Mouse (Mus musculus) hematopoietic stem cell, adult 5-6 weeks (primary cell): ENCODE data around the gene Glmn. TPM values are rescaled to one million over a fixed set of nuclear protein-coding genes. Genes with fewer than 3 reads are reported as not detected.

Source experiments
- ATAC-seq, 2 experiments: fragments of 125-278 bp in 1 of 2; replicated peaks in 1 of 2; 2 replicates each; pipeline ENCODE4 v1.8.0; 2016 to 2017; ENCODE audit warnings: inconsistent platforms in 2 of 2, mild to moderate bottlenecking in 2 of 2, moderate number of reproducible peaks in 2 of 2, low read depth in 1 of 2, moderate TSS enrichment in 1 of 2; ENCODE audit not compliant: low FRiP score in 2 of 2, poor library complexity in 2 of 2, severe bottlenecking in 2 of 2, insufficient read depth in 1 of 2, low TSS enrichment in 1 of 2
- total RNA-seq: library from RNA; stranded (forward); fragments of 172-1452, 232-1000 nt; gene quantifications from 2 replicates; pipeline ENCODE4 v1.2.3, GENCODE M21; 2017

Glmn gene
- total RNA-seq, 1 experiment from 2014 or later = 17.4 TPM

- no peak for ATAC-seq
These were observed 68.8 kb downstream of the Glmn start for GRCm38 (mm10) chr5:107528856-107529255.

DNA sequence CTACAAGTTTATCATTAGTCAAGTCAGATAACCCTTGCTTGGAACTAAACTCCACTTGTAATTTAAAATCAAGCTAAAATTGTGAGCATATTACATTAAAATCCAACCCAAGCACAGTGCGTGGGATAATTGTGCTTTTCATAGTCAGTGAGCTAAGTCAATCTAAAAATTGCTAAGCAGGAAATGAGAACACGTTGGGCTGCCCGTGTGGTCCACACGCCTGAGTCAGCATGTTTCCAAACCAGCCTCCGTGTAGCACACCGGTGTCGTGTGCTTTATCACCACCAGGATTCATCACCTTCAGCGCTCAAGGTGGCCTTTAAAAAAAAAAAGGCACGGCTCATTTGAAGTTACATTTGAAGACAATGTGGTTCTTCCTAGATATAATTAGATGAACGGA, 73.4 kb downstream of the Glmn start:
- ATAC-seq = peak; percentile 85 to 93

GRCm38 (mm10) chr5:107521897-107522296, 75.8 kb downstream of the Glmn start:
- peak; percentile 57 to 69; a peak in 3 of 4 replicates for ATAC-seq

DNA sequence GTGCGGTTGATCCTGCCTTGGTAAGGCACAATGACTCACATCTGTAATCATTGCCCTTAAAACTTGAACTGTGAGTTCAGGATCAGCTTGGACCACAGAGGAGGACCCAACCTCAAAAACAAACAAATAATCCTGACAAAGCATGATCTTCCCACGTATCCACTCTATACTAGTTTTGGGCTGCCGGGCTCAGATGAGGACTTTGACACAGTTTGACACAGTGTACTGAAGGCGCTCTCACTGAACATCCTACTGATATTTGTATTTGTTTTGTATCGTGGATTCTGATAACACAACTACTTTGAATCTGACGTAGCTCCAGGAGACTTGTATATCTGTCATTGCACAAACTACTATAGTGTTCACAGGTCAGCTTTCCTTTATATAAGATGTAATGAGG, 76.3 kb downstream of the Glmn start:
- ATAC-seq = no peak

DNA sequence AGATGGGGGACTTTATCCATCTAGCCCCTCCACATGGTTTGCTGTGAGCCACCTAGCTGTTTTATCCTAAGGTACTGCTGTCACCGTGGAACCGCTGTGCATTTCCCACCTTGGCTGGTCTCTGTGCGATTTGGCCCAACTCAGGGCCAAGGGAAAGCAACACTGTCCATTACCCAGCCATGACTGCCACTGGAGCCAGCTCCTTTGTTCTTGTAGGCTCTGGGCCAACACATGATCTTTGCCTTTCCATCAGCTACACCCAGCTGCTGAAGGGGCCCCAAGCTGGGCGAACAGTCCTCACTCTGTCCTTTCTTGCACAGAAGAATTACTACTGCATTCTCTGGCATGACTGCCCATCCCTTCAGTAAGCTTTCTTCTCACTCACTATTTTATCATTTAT, 79.1 kb downstream of the Glmn start:
- ATAC-seq = no peak

DNA sequence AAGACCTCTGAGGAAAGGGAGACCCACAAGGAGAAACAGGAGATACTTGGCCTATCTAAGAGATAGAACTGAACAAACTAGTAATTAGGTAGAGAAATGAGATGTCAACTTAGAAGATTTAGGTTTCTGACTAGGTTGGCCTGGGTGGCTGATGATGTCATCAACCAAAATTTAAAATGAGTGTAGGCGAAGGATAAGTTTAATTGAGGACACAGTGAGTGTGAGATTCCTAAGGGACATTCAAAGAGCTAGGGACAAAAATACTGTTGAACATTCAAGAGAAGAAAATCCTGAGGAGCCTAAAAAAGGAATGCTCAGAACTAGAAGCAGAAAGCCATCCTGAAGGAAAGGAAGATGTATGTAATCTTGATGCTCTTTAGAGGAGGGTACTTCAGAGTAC, 81.6 kb downstream of the Glmn start:
- no peak for ATAC-seq

DNA sequence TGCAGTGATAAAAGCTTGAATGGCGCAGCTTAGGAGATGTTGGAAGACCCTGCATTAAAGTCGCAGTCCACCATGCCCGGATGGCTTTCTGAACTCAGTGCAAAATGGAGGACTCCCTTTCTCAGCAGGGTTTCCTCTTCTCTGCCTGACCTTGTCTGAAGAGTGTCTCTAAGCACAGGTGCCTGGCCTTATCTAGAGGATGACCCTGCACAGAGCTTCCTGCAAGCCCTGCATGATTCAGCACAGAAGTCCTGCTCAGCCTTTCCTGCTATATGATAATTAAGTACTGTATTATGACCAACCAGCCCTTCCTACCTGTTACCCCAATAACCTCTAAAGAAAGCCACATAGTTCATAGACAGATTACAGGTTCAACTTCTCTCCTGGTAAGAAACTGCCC, 82.2 kb downstream of the Glmn start:
- ATAC-seq = no peak

DNA sequence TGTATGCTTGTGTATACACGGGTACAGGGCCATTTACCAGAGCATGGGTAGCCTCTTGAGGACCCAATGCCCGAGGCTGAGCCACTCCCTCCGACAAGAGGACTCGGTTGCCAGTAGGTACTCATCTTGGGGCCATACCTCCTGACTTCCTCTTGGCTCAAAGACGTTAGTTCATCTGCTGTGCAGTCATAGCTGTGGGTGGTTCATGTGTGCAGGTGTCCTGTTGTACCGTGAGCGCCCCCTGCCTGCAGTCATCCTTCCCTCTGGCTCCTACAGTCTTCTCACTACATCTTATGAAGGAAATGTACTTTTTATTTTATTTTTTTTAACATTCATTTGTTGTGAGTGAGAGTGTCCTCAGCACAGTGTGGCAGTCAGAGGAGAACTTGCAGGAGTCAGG, 84.1 kb downstream of the Glmn start:
- ATAC-seq = peak; percentile 92 to 94

GRCm38 (mm10) chr5:107511326-107511725, 86.4 kb downstream of the Glmn start:
- no peak for ATAC-seq

- no peak for ATAC-seq
These were observed 87.2 kb downstream of the Glmn start for GRCm38 (mm10) chr5:107510503-107510902.

DNA sequence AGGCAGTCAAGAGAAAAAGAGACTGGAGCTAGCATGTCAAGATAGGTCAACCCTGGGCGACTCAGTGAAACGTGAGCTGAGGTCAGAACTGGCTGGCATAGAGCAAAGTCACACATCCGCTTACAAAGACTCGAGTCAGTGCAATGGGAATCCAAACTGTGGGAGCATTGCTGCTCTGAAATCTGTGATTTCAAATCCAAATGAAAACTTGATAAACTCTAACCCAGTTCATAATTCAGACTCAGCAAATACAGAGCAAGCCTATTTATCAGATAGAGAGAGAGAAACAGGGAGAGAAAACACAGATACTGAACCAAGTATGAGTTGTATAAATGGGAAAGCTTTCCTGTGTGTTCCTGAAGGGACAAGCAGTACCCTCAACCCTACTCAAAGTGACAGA, 90.4 kb downstream of the Glmn start, which contains the start of gene Gm42669:
Gm42669 (plus strand) TSS at position 301 of the 400 bp plus-strand sequence.
- no peak for ATAC-seq

GRCm38 (mm10) chr5:107500741-107501140, 96.9 kb downstream of the Glmn start:
- ATAC-seq = no peak

DNA sequence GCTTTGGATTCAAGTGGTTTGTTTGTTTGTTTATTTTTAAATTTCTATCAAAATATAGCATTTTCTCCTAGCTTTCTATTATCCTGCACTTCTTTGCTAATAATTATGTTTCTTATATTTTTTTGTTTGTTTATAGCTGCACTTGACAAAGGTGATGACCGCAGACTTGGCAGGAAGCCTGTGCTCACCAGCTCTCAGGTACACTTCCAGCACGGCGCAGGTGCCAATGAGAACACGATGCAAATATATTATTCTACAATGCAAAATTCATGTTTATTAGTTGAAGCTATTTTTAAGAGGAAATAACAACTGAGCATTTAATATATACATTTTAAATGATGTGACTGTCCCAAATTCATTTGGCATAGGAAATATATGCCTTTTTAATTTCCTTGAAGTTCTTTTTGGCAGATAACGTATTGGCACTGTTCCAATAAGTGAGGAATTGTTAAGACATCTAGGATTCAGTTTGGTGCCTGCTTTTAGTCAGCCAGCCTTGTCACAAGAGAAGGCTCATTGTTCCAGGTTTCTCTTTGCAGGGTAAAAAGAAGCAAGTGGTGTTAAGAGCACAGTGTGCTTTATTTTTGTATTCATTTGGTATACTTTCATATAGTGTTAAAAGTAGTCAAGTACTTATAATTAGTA, 97.7 kb downstream of the Glmn start:
- no peak for ATAC-seq

Other genes starting within 250 kb of the Glmn start
- not detected in 2 replicates for gene Ephx4, start 195.2 kb downstream of the Glmn start, total RNA-seq
- gene Lpcat2b, start 166.3 kb downstream of the Glmn start, total RNA-seq = not detected in 2 replicates
- gene Btbd8, start 159.9 kb downstream of the Glmn start, total RNA-seq = 14.2 and 20.2 TPM in 2 replicates
- gene Gm42669, start 90.3 kb downstream of the Glmn start, total RNA-seq = 1.9 TPM in 1 of 2 replicates, not detected in the other
- not detected in 2 replicates for gene 1700028K03Rik, start 63.2 kb downstream of the Glmn start, total RNA-seq
- 45.7 and 58.5 TPM in 2 replicates for gene Rpap2, start 515 bp downstream of the Glmn start, total RNA-seq
- 16.5 and 30.3 TPM in 2 replicates for gene Gfi1, start 128.1 kb upstream of the Glmn start, total RNA-seq
- gene Ube2d2b, start 232.2 kb upstream of the Glmn start, total RNA-seq = not detected in 2 replicates